Mouse (Mus musculus) kidney, postnatal 14 days (tissue): ENCODE data around the gene Fam83b.

Experiments
- DNase-seq: peaks from one replicate; pipeline ENCODE4 v3.0.0; 2022; ENCODE audit warnings: mixed read lengths

The Fam83b gene

GRCm38 (mm10) chr9:76518665-76519064 is 48.3 kb downstream of the Fam83b start:
- no peak for DNase-seq

- no peak for DNase-seq
These were observed 61.3 kb downstream of the Fam83b start for GRCm38 (mm10) chr9:76505650-76506049.

GRCm38 (mm10) chr9:76489737-76490136 is 77.2 kb downstream of the Fam83b start:
- DNase-seq, result no peak

GRCm38 (mm10) chr9:76480088-76480487 is 86.8 kb downstream of the Fam83b start:
- no peak for DNase-seq

- DNase-seq, result no peak
These were observed 97.4 kb downstream of the Fam83b start for GRCm38 (mm10) chr9:76469500-76469899.

GRCm38 (mm10) chr9:76461547-76461946 is 105.4 kb downstream of the Fam83b start:
- DNase-seq, result no peak

GRCm38 (mm10) chr9:76455703-76456102 is 111.2 kb downstream of the Fam83b start:
- DNase-seq, result no peak
